Mouse (Mus musculus): Measurements from ENCODE around the gene Sbds. TPM values are rescaled to one million over a fixed set of nuclear protein-coding genes. Genes with fewer than 3 reads are reported as not detected.
"Not testable (repeated sequence)": the region's sequence is repeated elsewhere in the genome, so short reads cannot be mapped to it uniquely, and the experiment has no call there.

Sbds gene
- polyA plus RNA-seq, 1 experiment from 2014 or later = 49.6 TPM

DNA sequence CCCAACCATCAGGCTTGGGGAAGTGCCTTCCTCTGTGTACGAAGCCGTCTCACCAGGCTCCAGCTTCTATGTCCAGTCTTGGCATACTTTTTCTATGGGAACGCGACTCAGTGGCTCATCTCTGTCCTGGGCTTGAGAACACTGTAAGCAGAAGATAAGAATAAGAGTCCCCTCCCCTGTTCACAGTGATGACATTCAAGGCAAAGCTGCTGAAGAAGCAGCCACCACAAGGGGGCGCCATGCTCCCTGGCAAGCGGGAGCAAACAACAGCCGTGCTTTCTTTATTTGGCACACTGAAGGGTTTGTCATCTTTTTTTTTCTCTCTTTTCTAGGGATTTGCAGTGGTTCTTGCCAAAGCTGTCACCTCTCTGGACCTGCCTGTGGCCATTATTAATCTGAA lies 11.3 kb upstream of the Sbds start:
- no peak overlapping the region for H3K4me2 ChIP-seq (ENCODE audit: low read length)
- H3K9ac ChIP-seq (ENCODE audit: low read length) = no peak overlapping the region
- no peaks in the 10 kb centered on the region for H3K4me1 ChIP-seq (ENCODE audit: control insufficient read depth, insufficient read depth, low read length)
- H3K9me3 ChIP-seq (replicated peaks; ENCODE audit: control insufficient read depth, low read length) = no peaks in the 10 kb centered on the region
- no peak overlapping the region for H3K27ac ChIP-seq (ENCODE audit: low read depth, low read length)
- no peaks in the 10 kb centered on the region for H3K27me3 ChIP-seq (replicated peaks; ENCODE audit: control insufficient read depth, insufficient read depth, low read length)
- no peak overlapping the region for H3K4me3 ChIP-seq (ENCODE audit: low read depth, low read length)
- H3K36me3 ChIP-seq (ENCODE audit: control insufficient read depth, insufficient read depth, low read length) = peaks cover 55% of the 10 kb centered on the region
- no peak for ATAC-seq
- 84% methylated on average over 7 of the region's 7 CpGs for WGBS
- peak; percentile 24 for DNase-seq (ENCODE audit: low spot score)

DNA sequence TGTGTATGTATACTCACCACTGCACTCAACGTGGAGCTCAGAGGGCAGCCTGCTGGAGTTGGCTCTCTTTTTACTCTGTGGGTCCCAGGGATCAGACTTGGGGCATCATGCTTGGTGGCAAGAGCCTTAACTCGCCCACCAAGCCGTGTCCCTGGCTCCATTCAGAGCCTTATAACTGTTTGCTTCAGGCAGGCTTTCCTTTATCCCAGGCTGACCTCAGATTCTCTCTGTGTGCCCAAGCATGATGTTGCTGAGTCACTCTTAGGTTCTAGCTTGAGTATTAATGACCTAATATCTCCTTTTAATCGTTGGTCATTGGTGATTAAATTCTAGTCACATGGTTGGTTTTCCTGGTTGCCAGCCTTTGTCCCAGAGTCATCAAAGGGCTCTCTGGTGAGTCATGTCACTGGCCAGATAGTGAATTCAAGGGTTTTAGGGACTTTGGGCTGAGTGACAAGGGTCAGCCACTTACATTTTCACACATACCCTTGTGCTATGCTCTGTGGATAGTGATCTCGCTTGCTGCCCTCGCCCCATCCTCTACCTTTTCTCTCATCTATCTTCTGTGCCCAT lies 9.2 kb upstream of the Sbds start:
- Histone ChIP-seq H3K4me1 (ENCODE audit: control insufficient read depth, insufficient read depth, low read length) (no peaks in the 10 kb centered on the region), H3K27ac (ENCODE audit: low read depth, low read length) (no peak overlapping the region), H3K9ac (ENCODE audit: low read length) (no peak overlapping the region), H3K36me3 (ENCODE audit: control insufficient read depth, insufficient read depth, low read length) (peaks cover 41% of the 10 kb centered on the region), H3K27me3 (replicated peaks; ENCODE audit: control insufficient read depth, insufficient read depth, low read length) (no peaks in the 10 kb centered on the region), H3K4me2 (ENCODE audit: low read length) (no peak overlapping the region), H3K4me3 (ENCODE audit: low read depth, low read length) (no peak overlapping the region), H3K9me3 (replicated peaks; ENCODE audit: control insufficient read depth, low read length) (no peaks in the 10 kb centered on the region)
- no peak for ATAC-seq
- WGBS = 89% methylated on average over 6 of the region's 6 CpGs
- no peak for DNase-seq (ENCODE audit: low spot score)

- WGBS = 77% methylated on average over 11 of the region's 11 CpGs
- Histone ChIP-seq H3K36me3 (ENCODE audit: control insufficient read depth, insufficient read depth, low read length) (peaks cover 33% of the 10 kb centered on the region), H3K4me3 (ENCODE audit: low read depth, low read length) (no peak overlapping the region), H3K27ac (ENCODE audit: low read depth, low read length) (no peak overlapping the region), H3K4me2 (ENCODE audit: low read length) (no peak overlapping the region), H3K9me3 (replicated peaks; ENCODE audit: control insufficient read depth, low read length) (no peaks in the 10 kb centered on the region), H3K9ac (ENCODE audit: low read length) (no peak overlapping the region), H3K4me1 (ENCODE audit: control insufficient read depth, insufficient read depth, low read length) (no peaks in the 10 kb centered on the region), H3K27me3 (replicated peaks; ENCODE audit: control insufficient read depth, insufficient read depth, low read length) (no peaks in the 10 kb centered on the region)
- ATAC-seq (no peak), DNase-seq (ENCODE audit: low spot score) (peak; percentile 33)
Measured at GRCm38 (mm10) chr5:130263454-130263853, 8.1 kb upstream of the Sbds start.

- ATAC-seq (no peak), DNase-seq (ENCODE audit: low spot score) (no peak)
- Histone ChIP-seq H3K4me2 (ENCODE audit: low read length) (peak overlapping the region; percentile 74), H3K9ac (ENCODE audit: low read length) (peak overlapping the region; percentile 81), H3K9me3 (replicated peaks; ENCODE audit: control insufficient read depth, low read length) (no peaks in the 10 kb centered on the region), H3K4me1 (ENCODE audit: control insufficient read depth, insufficient read depth, low read length) (peaks cover 11% of the 10 kb centered on the region), H3K27me3 (replicated peaks; ENCODE audit: control insufficient read depth, insufficient read depth, low read length) (no peaks in the 10 kb centered on the region), H3K4me3 (ENCODE audit: low read depth, low read length) (peak overlapping the region; percentile 57), H3K27ac (ENCODE audit: low read depth, low read length) (peak overlapping the region; percentile 68; the same call in 1 of the 2 replicates), H3K36me3 (ENCODE audit: control insufficient read depth, insufficient read depth, low read length) (peaks cover 15% of the 10 kb centered on the region)
- WGBS = 6% methylated on average over 8 of the region's 8 CpGs
Measured at GRCm38 (mm10) chr5:130257303-130257702, 2.0 kb upstream of the Sbds start.

- WGBS = under 1% methylated on average over 24 of the region's 25 CpGs
- Histone ChIP-seq H3K27me3 (replicated peaks; ENCODE audit: control insufficient read depth, insufficient read depth, low read length) (no peaks in the 10 kb centered on the region), H3K36me3 (ENCODE audit: control insufficient read depth, insufficient read depth, low read length) (peaks cover 20% of the 10 kb centered on the region), H3K27ac (ENCODE audit: low read depth, low read length) (peak overlapping the region; percentile 68), H3K4me1 (ENCODE audit: control insufficient read depth, insufficient read depth, low read length) (peaks cover 11% of the 10 kb centered on the region), H3K4me2 (ENCODE audit: low read length) (peak overlapping the region; percentile 74), H3K9me3 (replicated peaks; ENCODE audit: control insufficient read depth, low read length) (no peaks in the 10 kb centered on the region), H3K9ac (ENCODE audit: low read length) (peak overlapping the region; percentile 81), H3K4me3 (ENCODE audit: low read depth, low read length) (peak overlapping the region; percentile 57)
- DNase-seq (ENCODE audit: low spot score) (peak; percentile 100), ATAC-seq (peak; percentile 96)
Measured at GRCm38 (mm10) chr5:130256678-130257271, 1.4 kb upstream of the Sbds start.

GRCm38 (mm10) chr5:130255799-130256525 lies 632 bp upstream of the Sbds start:
- peak overlapping the region; percentile 73 for H3K4me3 ChIP-seq (ENCODE audit: low read depth, low read length)
- H3K4me2 ChIP-seq (ENCODE audit: low read length) = peak overlapping the region; percentile 75
- ATAC-seq = peak; percentile 1; the same call in 1 of the 2 replicates
- not testable (repeated sequence) for H3K9me3 ChIP-seq (replicated peaks; ENCODE audit: control insufficient read depth, low read length); H3K27ac ChIP-seq (ENCODE audit: low read depth, low read length); DNase-seq (ENCODE audit: low spot score); H3K27me3 ChIP-seq (replicated peaks; ENCODE audit: control insufficient read depth, insufficient read depth, low read length)
- H3K36me3 ChIP-seq (ENCODE audit: control insufficient read depth, insufficient read depth, low read length) = peaks cover 28% of the 10 kb centered on the region
- peaks cover 11% of the 10 kb centered on the region for H3K4me1 ChIP-seq (ENCODE audit: control insufficient read depth, insufficient read depth, low read length)
- 0 out of 2 replicates have a peak overlapping the region, but pooled peaks have one; percentile 32 for H3K9ac ChIP-seq (ENCODE audit: low read length)
- 34% methylated on average over 20 of the region's 20 CpGs for WGBS

DNA sequence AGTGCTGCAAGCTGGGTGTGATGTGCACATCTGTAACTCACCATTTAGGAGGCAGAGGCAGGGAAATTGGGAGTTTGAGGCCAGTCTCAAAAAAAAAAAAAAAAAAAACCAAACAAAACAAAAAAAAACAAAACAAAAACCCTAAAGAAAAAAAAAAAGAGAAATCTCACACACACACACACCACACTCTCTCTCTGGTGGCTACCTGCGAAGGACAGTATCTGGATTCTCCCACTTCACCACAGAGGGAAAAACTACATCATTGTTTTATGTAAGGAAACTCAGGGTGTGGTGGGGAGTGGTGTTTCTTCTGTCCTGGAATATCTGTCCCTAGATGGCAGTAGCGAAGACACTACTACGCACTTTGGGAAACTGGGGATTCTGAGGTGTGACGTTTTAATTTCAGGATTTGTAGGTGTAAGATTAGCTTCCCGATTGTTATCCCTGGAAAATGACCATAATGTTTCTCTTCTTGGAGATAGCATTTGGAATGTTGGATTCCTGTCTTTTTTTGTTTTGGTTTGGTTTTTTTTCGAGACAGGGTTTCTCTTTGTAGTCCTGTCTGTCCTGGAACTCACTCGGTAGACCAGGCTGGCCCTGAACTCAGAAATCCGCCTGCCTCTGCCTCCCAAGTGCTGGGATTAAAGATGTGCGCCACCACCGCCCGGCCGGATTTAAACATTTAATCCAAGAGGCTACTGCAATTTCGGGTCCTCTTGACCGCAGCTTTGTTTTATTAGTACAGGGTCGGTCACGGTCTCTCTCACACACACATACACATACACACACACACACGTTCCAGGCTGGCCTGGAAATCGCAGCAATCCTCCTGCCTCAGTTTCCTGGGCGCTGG lies 940 bp downstream of the Sbds start:
- DNase-seq (ENCODE audit: low spot score) (peak; percentile 50), ATAC-seq (no peak)
- H3K4me2 ChIP-seq (ENCODE audit: low read length) = peak overlapping the region; percentile 75
- H3K27me3 ChIP-seq (replicated peaks; ENCODE audit: control insufficient read depth, insufficient read depth, low read length) = no peaks in the 10 kb centered on the region
- peak overlapping the region; percentile 88 for H3K9ac ChIP-seq (ENCODE audit: low read length)
- 0 out of 2 replicates have a peak overlapping the region, but pooled peaks have one; percentile 77 for H3K27ac ChIP-seq (ENCODE audit: low read depth, low read length)
- peak overlapping the region; percentile 73 for H3K4me3 ChIP-seq (ENCODE audit: low read depth, low read length)
- H3K9me3 ChIP-seq (replicated peaks; ENCODE audit: control insufficient read depth, low read length) = no peaks in the 10 kb centered on the region
- H3K4me1 ChIP-seq (ENCODE audit: control insufficient read depth, insufficient read depth, low read length) = peaks cover 11% of the 10 kb centered on the region
- WGBS = 22% methylated on average over 19 of the region's 19 CpGs
- peaks cover 44% of the 10 kb centered on the region for H3K36me3 ChIP-seq (ENCODE audit: control insufficient read depth, insufficient read depth, low read length)

DNA sequence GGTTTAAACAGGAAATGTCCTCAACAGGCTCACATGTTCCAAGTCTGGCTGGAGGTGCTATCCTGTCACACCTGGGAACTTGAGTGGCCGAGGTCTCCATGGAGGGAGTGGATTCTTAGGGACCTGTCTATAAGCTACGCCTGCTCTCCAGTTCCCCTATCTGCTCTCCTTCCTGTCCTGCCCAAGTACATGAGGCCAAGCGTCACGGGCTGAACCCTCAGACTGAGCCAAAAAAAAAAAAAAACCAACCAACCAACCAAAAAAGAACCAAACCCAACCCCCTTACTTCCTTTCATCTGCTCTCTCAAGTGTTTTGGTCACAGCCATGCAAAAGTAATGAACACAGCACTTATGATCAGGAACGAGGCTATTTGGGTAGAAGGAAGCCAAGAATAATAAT lies 7.5 kb downstream of the Sbds start:
- ATAC-seq = no peak
- no peaks in the 10 kb centered on the region for H3K27me3 ChIP-seq (replicated peaks; ENCODE audit: control insufficient read depth, insufficient read depth, low read length)
- no peaks in the 10 kb centered on the region for H3K9me3 ChIP-seq (replicated peaks; ENCODE audit: control insufficient read depth, low read length)
- DNase-seq (ENCODE audit: low spot score) = no peak
- WGBS = 88% methylated on average over 5 of the region's 5 CpGs
- H3K4me3 ChIP-seq (ENCODE audit: low read depth, low read length) = no peak overlapping the region
- H3K4me1 ChIP-seq (ENCODE audit: control insufficient read depth, insufficient read depth, low read length) = no peaks in the 10 kb centered on the region
- H3K27ac ChIP-seq (ENCODE audit: low read depth, low read length) = no peak overlapping the region
- no peak overlapping the region for H3K9ac ChIP-seq (ENCODE audit: low read length)
- H3K36me3 ChIP-seq (ENCODE audit: control insufficient read depth, insufficient read depth, low read length) = peaks cover 100% of the 10 kb centered on the region
- H3K4me2 ChIP-seq (ENCODE audit: low read length) = no peak overlapping the region

All from forebrain, embryonic 14.5 days (tissue).